Mouse (Mus musculus): ENCODE measurements around the gene Ints5. TPM values are rescaled to one million over a fixed set of nuclear protein-coding genes. Genes with fewer than 3 reads are reported as not detected.

The Ints5 gene
- polyA plus RNA-seq, 1 experiment: 3.1 TPM

- TF ChIP-seq TAL1 (IDR thresholded peaks at IDR 0.05; ENCODE audit: low read length): no peak
- no peak for TF ChIP-seq GATA1 (IDR thresholded peaks at IDR 0.05; ENCODE audit: low read length)
- peaks cover 43% of the 10 kb centered on the region for H3K4me1 ChIP-seq (ENCODE audit: control insufficient read depth)
- H3K4me3 ChIP-seq (replicated peaks): peak within 1 kb of the TSS; percentile 95
- peaks cover 50% of the 10 kb centered on the region for H3K36me3 ChIP-seq (ENCODE audit: control insufficient read depth)
- H3K27me3 ChIP-seq (ENCODE audit: control insufficient read depth): no peaks in the 10 kb centered on the region
- H3K9me3 ChIP-seq (ENCODE audit: control insufficient read depth, low read length): no peaks in the 10 kb centered on the region
Observed at GRCm38 (mm10) chr19:8920073-8920736, 27.4 kb downstream of the Ints5 start, which contains the start of gene B3gat3. TSS of gene B3gat3 (plus strand) at chr19:8920374.

GRCm38 (mm10) chr19:8920836-8921291, 28.1 kb downstream of the Ints5 start:
- Histone ChIP-seq H3K36me3 (ENCODE audit: control insufficient read depth) (peaks cover 50% of the 10 kb centered on the region), H3K4me1 (ENCODE audit: control insufficient read depth) (peaks cover 49% of the 10 kb centered on the region)

GRCm38 (mm10) chr19:8921741-8922140, 28.9 kb downstream of the Ints5 start:
- Histone ChIP-seq H3K9me3 (ENCODE audit: control insufficient read depth, low read length) (no peaks in the 10 kb centered on the region), H3K36me3 (ENCODE audit: control insufficient read depth) (peaks cover 50% of the 10 kb centered on the region), H3K4me1 (ENCODE audit: control insufficient read depth) (peaks cover 58% of the 10 kb centered on the region), H3K4me3 (replicated peaks) (peak overlapping the region; percentile 95), H3K27me3 (ENCODE audit: control insufficient read depth) (no peaks in the 10 kb centered on the region)
- no peak for TF ChIP-seq TAL1 (IDR thresholded peaks at IDR 0.05; ENCODE audit: low read length)
- TF ChIP-seq GATA1 (IDR thresholded peaks at IDR 0.05; ENCODE audit: low read length): no peak

More at GRCm38 (mm10) chr19:8920836-8921291, 28.1 kb downstream of the Ints5 start:
- TF ChIP-seq GATA1 (IDR thresholded peaks at IDR 0.05; ENCODE audit: low read length): no peak
- H3K27me3 ChIP-seq (ENCODE audit: control insufficient read depth): no peaks in the 10 kb centered on the region
- peak overlapping the region; percentile 95 for H3K4me3 ChIP-seq (replicated peaks)
- no peaks in the 10 kb centered on the region for H3K9me3 ChIP-seq (ENCODE audit: control insufficient read depth, low read length)

- Histone ChIP-seq H3K4me1 (ENCODE audit: control insufficient read depth) (peaks cover 84% of the 10 kb centered on the region), H3K9me3 (ENCODE audit: control insufficient read depth, low read length) (no peaks in the 10 kb centered on the region), H3K27me3 (ENCODE audit: control insufficient read depth) (no peaks in the 10 kb centered on the region), H3K4me3 (replicated peaks) (no peak overlapping the region), H3K36me3 (ENCODE audit: control insufficient read depth) (peaks cover 69% of the 10 kb centered on the region)
- TF ChIP-seq GATA1 (IDR thresholded peaks at IDR 0.05; ENCODE audit: low read length) (no peak), TAL1 (IDR thresholded peaks at IDR 0.05; ENCODE audit: low read length) (no peak)
Observed at GRCm38 (mm10) chr19:8926766-8927165, 34.0 kb downstream of the Ints5 start.

- peaks cover 76% of the 10 kb centered on the region for H3K4me1 ChIP-seq (ENCODE audit: control insufficient read depth)
- peaks cover 64% of the 10 kb centered on the region for H3K36me3 ChIP-seq (ENCODE audit: control insufficient read depth)
- no peak overlapping the region for H3K4me3 ChIP-seq (replicated peaks)
- H3K27me3 ChIP-seq (ENCODE audit: control insufficient read depth): no peaks in the 10 kb centered on the region
- no peaks in the 10 kb centered on the region for H3K9me3 ChIP-seq (ENCODE audit: control insufficient read depth, low read length)
- TF ChIP-seq TAL1 (IDR thresholded peaks at IDR 0.05; ENCODE audit: low read length): no peak
- no peak for TF ChIP-seq GATA1 (IDR thresholded peaks at IDR 0.05; ENCODE audit: low read length)
Observed at GRCm38 (mm10) chr19:8927891-8928525, 35.2 kb downstream of the Ints5 start.

- no peaks in the 10 kb centered on the region for H3K9me3 ChIP-seq (ENCODE audit: control insufficient read depth, low read length)
- no peaks in the 10 kb centered on the region for H3K27me3 ChIP-seq (ENCODE audit: control insufficient read depth)
- TF ChIP-seq GATA1 (IDR thresholded peaks at IDR 0.05; ENCODE audit: low read length): no peak
- TF ChIP-seq TAL1 (IDR thresholded peaks at IDR 0.05; ENCODE audit: low read length): no peak
- H3K4me3 ChIP-seq (replicated peaks): peak overlapping the region; percentile 84
- peaks cover 64% of the 10 kb centered on the region for H3K36me3 ChIP-seq (ENCODE audit: control insufficient read depth)
- H3K4me1 ChIP-seq (ENCODE audit: control insufficient read depth): peaks cover 70% of the 10 kb centered on the region
Observed at GRCm38 (mm10) chr19:8928689-8929223, 36.0 kb downstream of the Ints5 start.

- Histone ChIP-seq H3K27me3 (ENCODE audit: control insufficient read depth) (no peaks in the 10 kb centered on the region), H3K36me3 (ENCODE audit: control insufficient read depth) (peaks cover 67% of the 10 kb centered on the region), H3K4me1 (ENCODE audit: control insufficient read depth) (peaks cover 68% of the 10 kb centered on the region), H3K4me3 (replicated peaks) (peak within 1 kb of the TSS; percentile 84), H3K9me3 (ENCODE audit: control insufficient read depth, low read length) (no peaks in the 10 kb centered on the region)
- TF ChIP-seq GATA1 (IDR thresholded peaks at IDR 0.05; ENCODE audit: low read length) (no peak), TAL1 (IDR thresholded peaks at IDR 0.05; ENCODE audit: low read length) (no peak)
Observed at GRCm38 (mm10) chr19:8929224-8930088, 36.7 kb downstream of the Ints5 start, which contains the start of the genes Rom1 and Eml3. TSS of gene Rom1 (minus strand) at chr19:8929356. TSS of gene Eml3 (plus strand) at chr19:8929552.

- TF ChIP-seq GATA1 (IDR thresholded peaks at IDR 0.05; ENCODE audit: low read length) (no peak), TAL1 (IDR thresholded peaks at IDR 0.05; ENCODE audit: low read length) (no peak)
Observed at GRCm38 (mm10) chr19:8930117-8930516, 37.3 kb downstream of the Ints5 start.

More at GRCm38 (mm10) chr19:8930117-8930516, 37.3 kb downstream of the Ints5 start:
- Histone ChIP-seq H3K36me3 (ENCODE audit: control insufficient read depth) (peaks cover 70% of the 10 kb centered on the region), H3K4me1 (ENCODE audit: control insufficient read depth) (peaks cover 65% of the 10 kb centered on the region), H3K27me3 (ENCODE audit: control insufficient read depth) (no peaks in the 10 kb centered on the region), H3K4me3 (replicated peaks) (peak overlapping the region; percentile 84), H3K9me3 (ENCODE audit: control insufficient read depth, low read length) (no peaks in the 10 kb centered on the region)

Data from erythroblast, embryonic 14.5 days (primary cell).